Mouse (Mus musculus) cortical plate, adult 2 months (tissue): ENCODE measurements at regions not wholly inside any gene's neighbourhood (a gene's known extent, or its start where the extent isn't known, plus 50 kb on each side); places are given as distances from the start of the nearest gene placed in this dataset.

Experiments
- CTCF ChIP-seq: fragments of 200-500 bp; IDR thresholded peaks from 2 replicates; pipeline ENCODE4 v1.5.1; 2011; ENCODE audit warnings: mild to moderate bottlenecking, control low read depth, low read length; ENCODE audit not compliant: insufficient read depth; ENCODE audit errors: extremely low read depth
- POLR2A ChIP-seq: fragments of 200-500 bp; IDR thresholded peaks from 2 replicates; pipeline ENCODE4 v1.6.1; 2011; ENCODE audit warnings: mild to moderate bottlenecking, low read length, control low read depth; ENCODE audit not compliant: insufficient read depth; ENCODE audit errors: extremely low read depth

DNA sequence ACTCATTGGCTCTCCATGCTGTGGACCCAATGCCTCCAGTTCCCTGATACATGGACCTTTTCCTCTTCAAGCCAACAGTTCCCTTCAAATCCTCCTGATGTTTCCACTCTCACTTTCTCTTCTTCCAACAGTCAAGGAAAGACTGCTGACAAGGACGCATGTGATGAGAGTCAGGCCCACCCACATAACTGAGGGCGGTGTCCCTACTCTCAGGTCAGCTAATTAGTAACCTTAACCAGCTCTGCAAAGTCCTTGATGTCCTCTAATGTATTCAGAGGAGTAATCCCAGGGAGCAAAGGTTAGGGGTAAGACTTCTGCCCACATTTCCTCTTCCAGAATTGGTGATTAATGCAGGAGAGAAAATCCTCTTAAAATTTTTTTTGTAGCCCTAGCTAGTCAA lies 139.7 kb downstream of the Ackr3 start:
- TF ChIP-seq CTCF = no peak
- TF ChIP-seq POLR2A = no peak
